Mouse (Mus musculus) MN1 (cell line): ENCODE data around the gene Ildr1.

ENCODE experiments used
- DNase-seq: peaks from one replicate; pipeline ENCODE4 v3.0.0-alpha.2; 2016; ENCODE audit warnings: low spot score

Ildr1 gene

GRCm38 (mm10) chr16:36693818-36694413 lies at the start of gene Ildr1:
Ildr1 (plus strand) TSS chr16:36693978.
- no peak for DNase-seq

- DNase-seq: no peak
Observed at GRCm38 (mm10) chr16:36645124-36645523, 48.7 kb upstream of the Ildr1 start.

- no peak for DNase-seq
Observed at GRCm38 (mm10) chr16:36649304-36649703, 44.5 kb upstream of the Ildr1 start.

GRCm38 (mm10) chr16:36650511-36650910 lies 43.3 kb upstream of the Ildr1 start:
- no peak for DNase-seq

DNA sequence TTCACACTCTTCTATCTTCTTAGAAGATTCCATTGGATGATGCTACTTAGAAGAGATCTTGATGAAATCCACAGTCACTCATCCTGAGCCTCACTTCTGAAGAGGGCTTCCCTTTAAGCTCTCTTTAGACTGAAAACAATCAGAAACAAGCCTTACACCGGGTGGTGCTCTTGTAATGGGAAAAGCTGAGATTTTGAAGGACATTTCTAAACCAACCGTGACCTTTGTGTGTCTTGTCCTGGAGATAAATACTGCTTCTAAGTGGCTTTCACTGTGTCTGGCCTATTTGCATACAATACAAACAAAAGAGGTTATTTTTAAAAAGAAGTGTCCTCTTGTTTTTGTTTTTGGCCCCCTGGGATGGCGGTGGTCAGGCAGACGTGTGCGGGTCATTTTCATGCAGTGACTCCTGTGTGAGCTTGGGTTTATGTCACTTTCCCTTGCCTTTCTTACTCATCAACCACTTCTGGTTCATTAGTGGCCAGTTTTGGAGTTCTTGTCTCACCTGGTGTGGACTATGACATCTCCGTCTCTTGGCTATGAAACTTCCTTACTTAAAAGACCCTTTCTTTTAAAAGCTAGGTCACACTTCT lies 42.5 kb upstream of the Ildr1 start:
- no peak for DNase-seq

- no peak for DNase-seq
Observed at GRCm38 (mm10) chr16:36655199-36655598, 38.6 kb upstream of the Ildr1 start.

DNA sequence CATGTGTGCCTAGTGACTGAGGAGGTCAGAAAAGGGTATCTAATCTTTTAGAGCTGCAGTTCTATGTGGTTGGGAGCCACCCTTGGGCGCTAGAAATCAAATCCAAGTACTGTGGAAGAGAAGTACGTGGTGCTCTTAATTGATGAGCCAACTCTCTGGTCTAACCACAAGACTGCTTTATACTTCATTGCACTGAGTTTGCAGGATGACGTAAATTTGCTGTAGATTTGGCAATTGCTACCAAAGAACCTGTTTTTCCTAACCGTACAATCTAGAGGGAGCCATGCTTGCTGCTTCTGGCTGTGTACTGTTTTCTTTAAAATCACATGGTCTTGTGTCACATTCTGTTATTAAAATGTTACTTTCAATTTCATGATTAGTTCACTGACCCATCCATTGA lies 37.9 kb upstream of the Ildr1 start:
- DNase-seq: no peak

- no peak for DNase-seq
Observed at GRCm38 (mm10) chr16:36661330-36661729, 32.4 kb upstream of the Ildr1 start.

DNA sequence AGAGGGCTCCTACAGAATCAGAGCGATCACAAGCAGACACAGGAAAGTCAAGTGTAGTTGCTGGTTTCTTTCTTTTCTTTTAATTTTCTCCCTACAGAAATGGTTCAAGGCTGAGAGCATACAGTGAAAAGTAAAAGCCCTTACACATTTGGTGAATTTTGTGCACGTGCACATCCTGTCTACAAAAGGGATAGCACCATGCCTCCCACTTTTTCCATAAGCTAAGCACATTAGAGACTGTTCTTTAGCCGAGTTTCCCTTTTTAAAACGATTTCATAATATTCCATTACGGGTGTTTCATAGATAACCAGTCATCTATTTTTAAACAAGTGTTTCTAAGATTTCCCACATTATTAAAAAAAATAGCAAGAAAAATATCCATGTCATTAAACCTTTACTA lies 30.3 kb upstream of the Ildr1 start:
- no peak for DNase-seq

GRCm38 (mm10) chr16:36665782-36666181 lies 28.0 kb upstream of the Ildr1 start, which contains the start of gene Cd86:
Cd86 (minus strand) TSS chr16:36666081.
- DNase-seq: no peak

- no peak for DNase-seq
Observed at GRCm38 (mm10) chr16:36666448-36667017, 27.2 kb upstream of the Ildr1 start.

- DNase-seq: no peak
Observed at GRCm38 (mm10) chr16:36670590-36670989, 23.2 kb upstream of the Ildr1 start.

DNA sequence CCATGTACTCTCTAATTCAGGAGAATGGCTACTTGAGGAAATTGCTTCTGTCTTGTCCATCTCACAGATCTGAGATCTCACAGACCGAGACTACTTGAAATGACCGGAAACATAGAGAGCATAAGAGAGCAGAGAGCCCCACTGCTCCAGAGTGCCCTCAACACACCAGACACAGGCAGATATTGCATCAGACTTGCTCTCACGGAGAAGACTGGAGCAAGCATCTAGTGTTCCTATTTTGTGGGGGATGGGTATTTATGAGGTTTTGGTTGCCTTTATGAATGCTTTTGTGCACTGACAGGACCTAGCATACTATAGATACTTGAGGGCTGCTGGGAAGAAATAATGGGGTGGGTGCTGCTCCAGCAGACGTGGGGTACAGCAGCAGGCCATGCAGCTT lies 20.6 kb upstream of the Ildr1 start:
- no peak for DNase-seq

DNA sequence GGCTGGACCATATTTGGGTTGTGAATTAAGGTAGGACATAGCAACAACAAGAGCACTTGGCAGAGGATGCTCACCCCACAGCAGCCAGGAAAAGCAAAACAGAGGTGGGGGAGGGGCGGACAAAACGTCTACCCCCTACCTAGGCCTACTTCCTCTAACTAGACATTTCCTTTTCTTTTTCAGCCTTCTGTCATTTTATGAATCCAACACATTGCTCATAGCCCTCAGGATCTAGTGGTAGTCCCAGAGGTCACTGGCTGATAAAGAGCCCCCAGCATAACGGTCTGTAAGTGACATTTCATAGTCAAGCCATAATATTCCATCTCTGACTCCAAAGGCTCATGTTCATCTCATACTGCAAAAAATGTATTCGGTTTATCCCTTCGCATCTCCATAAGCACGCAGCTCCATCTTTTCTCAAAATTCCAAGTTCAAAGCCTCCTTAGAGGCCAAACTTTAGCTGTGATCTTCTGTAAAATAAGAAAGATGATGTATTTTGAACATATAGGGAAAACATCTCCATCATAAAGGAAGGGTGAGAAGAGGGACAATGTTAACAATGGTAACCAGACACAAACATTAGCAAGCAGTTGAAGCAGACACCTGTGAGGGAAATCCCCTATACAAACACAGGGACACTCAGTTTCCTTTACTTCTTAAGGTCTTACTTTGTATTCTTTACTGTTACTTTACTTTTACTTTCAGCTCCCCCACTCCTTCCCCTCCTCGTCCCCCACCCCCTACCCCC lies 19.1 kb upstream of the Ildr1 start:
- DNase-seq: no peak

DNA sequence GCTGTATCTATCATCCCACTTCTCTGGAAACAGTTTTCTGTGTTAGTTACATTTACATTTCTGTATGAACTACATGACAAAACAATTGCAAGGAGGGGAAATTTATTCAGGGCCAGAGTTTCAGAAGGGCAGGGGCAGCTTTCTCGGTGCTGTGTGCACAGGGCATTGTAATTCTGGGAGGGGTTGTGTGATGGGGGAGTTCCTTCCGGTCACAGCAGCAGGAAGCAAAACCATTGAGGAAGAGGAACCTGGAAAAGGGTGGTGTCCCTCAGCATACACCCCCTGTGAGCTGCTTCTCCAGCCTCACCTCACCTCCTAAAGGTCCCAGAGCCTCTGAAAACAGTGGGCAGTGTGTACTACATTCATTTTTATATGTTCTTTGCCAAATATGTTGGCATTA lies 18.5 kb upstream of the Ildr1 start:
- DNase-seq: no peak

- no peak for DNase-seq
Observed at GRCm38 (mm10) chr16:36675902-36676301, 17.9 kb upstream of the Ildr1 start.

DNA sequence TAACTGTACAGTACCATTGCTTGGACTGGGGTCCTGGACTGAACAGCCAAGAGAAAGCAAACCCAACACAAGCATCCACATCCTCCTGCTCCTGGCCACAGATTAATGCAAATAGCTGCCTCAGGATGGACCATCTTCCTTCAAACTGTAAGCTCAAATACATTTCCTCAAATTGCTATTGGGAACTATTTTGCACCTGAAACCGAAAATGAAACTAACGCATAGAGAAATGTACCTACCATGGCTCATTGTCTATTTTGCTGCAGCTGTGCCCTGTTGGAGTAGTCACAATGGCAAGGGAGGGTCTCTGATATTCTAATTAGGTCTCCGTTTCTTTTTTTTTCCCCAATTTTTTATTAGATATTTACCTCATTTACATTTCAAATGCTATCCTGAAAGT lies 11.9 kb upstream of the Ildr1 start:
- DNase-seq: no peak

DNA sequence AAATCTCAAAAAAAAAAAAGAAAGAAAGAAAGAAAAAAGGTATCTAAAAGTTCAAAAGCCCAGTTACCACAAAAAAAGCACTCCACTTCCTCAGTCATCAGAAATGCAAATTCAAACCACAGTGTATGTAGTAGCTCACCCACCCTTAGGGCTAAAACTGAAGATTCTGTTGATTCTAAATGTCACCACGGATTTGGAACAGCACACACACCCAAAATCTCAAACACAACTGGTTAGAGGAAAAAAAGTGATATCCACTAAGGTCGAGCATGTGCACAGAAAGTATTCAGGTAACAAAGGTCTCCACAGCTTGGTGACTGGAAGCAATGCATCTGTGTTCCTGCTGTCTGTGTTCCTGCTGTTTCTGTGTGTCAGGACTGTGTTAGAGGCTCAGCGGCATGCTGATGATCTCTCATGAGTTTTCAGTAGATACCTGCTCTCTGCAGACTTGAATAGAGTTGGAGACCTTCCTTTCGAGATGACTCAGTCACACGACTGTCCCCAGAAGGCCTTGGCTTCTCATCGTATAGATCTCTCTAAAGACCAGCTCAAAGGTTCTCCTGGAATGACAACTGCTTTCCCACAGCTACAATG lies 9.4 kb upstream of the Ildr1 start:
- DNase-seq: no peak

DNA sequence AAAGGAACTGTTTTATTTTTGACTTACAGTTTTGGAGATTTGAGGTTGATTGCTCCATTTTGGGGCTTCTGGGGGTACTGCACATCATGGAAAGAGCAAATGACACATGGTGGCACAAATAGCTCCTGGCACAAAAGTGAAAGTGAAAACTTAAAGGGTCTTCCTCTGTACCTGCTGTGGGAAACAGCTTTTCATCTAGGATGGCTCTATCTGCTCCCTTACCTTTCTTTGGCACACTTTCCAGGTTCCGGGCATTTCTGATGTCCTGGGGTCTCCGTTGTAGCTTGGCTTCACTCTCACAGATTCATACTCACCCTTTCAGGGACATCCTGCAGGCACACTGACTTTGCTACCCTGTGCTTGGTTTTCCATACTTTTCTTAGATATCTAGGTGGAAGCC lies 5.7 kb upstream of the Ildr1 start:
- DNase-seq: no peak

GRCm38 (mm10) chr16:36691484-36691883 lies 2.3 kb upstream of the Ildr1 start:
- DNase-seq: no peak

DNA sequence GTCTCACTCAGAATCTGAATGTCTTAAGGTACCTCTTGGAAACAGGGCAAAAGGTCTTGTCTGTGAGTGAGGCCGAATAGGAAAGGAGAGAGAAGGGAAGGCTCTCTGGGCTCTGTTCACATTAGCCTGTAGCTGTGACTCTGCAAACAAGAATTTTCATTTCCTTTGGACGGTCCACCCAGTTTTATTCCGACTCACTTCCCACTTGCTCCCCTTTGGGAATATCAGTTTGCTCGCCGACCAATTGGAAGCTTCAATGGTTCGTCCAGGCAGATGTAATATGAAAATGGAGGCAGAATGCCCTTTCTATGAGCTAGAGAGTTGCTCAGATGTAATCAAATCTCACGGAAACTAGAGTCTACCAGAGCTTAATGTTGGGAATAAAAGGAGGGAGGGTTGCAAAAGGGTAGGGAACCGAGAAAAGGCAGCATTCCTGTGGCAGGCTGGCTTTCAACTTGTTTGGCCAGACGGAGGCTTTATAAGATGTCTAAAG lies 1.1 kb downstream of the Ildr1 start:
- no peak for DNase-seq

GRCm38 (mm10) chr16:36697331-36697730 lies 3.6 kb downstream of the Ildr1 start:
- DNase-seq: no peak

DNA sequence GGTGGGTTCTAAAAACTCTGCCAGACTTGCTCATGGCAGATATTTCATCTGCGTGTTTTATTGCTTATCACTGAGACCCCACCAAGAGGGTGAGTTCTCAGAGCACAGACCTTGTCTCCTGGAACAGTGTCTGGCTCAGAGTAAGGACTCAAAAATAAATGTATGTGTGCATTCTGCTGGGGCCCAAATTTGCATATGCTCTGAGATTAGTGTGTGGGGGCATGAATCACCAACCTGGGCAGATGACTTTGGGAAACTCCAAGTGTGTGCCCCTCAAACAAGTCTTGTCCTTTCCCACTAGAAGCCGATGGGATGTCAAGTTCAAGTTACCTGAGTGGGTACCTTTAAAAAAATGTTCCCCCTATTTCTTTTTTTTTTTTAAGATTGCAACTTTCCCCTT lies 6.7 kb downstream of the Ildr1 start:
- DNase-seq: no peak
